Mouse (Mus musculus): ENCODE measurements around the gene Emilin2.

The Emilin2 gene

DNA sequence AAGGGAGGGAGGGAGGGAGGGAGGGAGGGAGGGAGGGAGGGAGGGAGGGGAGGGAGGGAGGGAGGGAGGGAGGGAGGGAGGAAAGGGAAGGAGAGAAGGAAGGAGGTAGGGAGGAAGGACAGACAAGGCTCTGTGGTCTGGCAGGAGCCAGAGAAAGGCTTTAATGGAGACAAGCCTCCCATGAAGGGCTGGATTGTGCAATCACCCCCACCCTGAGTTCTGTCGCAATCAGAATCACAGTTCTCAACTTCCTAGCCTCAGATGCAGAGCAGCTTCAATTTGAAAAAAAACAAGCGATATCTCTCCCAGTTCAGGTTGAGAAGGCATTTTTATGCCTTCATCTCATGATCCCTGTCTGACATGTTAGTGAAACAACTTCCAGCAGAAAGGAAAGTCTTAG is 11.4 kb downstream of the Emilin2 start:
- no peak for DNase-seq (ENCODE audit: low spot score in 2 of 2)

DNA sequence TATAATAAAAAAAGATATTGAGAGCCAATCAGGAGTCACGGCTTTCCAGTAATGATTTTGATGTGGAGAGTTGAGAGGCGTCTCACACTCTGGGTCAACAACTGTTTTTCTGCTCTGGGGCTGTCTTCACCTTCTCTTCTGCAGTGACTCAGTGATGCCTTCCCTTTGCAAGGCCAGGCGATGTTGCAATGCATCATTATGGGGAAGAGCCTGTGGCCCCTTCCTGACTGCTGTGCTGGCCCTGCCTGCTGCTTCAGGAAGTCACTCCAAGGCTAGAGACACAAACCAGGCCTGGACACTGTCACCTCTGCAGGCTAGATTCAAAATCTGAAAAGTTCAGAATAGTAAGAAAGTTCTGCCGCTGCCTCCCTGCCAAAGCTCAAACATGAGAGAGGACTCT is 11.9 kb downstream of the Emilin2 start:
- DNase-seq (ENCODE audit: low spot score in 2 of 2), result no peak

DNA sequence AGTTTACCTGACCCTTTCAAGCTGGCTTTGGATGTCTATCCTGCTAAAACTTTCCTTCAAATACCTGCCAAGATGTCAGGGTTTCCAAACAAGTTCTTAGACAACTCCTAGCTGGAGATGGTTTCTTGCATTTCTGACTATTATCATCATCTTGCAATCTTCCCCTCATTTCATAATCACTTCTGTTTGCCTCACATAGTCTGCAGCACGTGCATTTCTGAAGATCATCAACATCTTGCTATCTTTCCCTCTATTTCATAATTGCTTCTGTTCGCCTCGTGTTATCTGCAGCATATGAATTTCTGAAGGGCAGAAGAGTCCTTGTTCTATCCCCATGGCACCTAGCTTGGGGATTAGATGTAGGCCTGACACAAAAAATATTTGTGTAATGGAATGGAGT is 17.2 kb downstream of the Emilin2 start:
- DNase-seq (ENCODE audit: low spot score in 2 of 2), result no peak

DNA sequence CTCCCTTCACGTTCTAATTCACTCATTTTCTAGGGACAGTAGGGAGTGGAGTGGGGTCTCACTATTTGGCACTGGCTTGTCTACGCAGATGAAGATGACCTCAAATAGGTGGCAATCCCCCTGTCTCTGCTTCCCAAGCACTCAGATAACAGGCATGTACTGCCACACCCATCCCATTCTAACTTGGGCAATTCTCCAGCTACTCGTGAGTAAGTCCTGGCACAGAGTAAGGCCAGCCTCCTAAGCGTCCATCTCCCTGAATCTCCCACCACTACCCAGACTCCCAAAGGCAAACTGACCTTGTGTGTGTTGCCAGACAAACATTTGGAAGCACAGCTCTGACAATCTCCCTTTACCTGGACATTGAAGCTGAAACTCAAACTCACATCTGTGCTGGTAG is 18.9 kb downstream of the Emilin2 start:
- no peak for DNase-seq (ENCODE audit: low spot score in 2 of 2)

DNA sequence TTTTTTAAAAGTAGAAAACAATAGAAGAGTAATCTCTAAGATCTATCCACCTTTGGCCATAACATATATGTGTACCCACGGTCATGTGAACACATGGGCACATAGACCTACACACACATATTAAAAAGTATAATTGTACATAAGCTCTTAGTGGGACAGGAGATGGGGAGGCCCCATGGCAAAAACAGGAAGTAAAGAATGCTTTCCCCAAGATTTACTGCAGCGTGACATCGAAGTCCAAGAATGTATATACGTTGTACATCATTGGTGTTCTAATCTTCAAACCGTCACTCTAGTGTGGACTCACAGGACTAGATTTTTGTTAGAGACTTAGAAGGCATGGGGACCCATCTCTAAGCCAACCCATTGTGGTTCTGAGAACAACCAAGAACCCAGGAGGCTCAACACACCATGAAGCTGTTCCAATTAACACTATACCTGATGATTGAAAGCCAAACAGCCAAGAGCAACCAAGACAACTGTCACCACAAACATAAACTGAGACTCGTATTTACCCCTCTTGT is 19.8 kb downstream of the Emilin2 start:
- DNase-seq (ENCODE audit: low spot score in 2 of 2), result no peak

DNA sequence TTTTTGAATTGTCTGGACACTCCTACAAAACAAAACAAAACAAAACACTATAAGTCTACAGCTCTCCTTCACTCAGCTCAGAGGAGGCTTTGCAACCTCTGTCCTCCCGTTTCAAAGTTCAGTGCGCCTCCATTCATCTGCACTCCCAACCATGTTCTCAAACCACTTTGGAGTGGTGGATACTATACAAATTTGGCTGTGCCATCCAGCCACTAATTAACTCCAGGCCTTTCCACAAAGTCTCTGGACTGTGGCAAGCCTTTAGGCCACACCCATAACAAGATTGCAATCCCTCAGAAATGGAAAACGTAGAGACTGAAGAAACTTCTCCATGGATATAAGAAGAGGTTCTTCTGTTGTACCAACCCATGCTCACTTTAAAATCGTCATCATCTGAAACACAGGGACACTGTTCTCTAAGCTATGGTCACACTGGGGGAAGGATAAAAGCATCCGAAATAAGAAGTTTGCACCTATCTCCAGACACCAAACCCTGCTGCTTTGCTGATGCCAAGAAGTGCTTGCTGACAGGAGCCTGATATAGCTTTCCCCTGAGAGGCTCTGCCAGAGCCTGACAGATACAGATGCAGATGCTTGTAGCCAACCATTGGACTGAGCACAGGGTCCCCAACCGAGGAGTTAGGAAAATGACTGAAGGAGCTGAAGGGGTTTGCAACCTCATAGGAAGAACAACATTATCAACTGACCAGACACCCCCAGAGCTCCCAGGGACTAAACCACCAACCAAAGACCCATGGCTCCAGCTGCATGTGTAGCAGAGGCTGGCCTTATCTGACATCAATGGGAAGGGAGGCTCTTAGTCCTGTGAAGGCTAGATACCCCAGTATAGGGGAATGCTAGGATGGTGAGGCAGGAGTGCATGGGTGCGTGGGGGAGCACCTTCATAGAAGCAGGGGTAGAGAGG is 21.0 kb downstream of the Emilin2 start:
- DNase-seq (ENCODE audit: low spot score in 2 of 2), result no peak

DNA sequence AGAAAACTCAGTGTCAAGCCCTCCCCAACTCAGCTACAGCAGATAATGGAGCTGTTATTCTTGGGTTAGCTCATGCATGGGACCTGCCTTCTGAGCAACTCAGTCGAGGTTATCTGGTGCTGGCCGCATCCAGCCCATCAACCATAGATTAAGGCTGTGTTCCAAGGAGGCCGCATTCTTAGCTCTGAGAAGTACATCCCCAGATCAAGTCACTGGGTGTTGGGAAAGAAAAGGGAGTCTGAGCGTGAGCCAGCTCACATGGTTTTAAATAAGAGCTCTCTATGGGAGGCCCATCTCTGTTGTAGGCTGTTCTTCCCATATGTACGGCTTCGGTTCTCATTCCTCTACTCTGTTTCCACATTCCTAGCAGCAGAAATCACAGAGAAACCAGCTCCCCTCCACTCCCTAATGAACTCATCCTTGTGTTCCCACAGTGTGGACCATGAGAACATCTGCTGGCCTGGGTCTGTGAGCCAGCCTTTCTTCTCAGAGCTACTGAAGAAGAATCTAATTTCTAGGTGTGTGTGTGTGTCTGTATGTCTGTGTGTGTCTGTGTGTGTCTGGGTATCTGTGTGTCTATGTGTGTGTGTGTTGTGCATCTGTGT is 22.1 kb downstream of the Emilin2 start:
- DNase-seq (ENCODE audit: low spot score in 2 of 2), result no peak

DNA sequence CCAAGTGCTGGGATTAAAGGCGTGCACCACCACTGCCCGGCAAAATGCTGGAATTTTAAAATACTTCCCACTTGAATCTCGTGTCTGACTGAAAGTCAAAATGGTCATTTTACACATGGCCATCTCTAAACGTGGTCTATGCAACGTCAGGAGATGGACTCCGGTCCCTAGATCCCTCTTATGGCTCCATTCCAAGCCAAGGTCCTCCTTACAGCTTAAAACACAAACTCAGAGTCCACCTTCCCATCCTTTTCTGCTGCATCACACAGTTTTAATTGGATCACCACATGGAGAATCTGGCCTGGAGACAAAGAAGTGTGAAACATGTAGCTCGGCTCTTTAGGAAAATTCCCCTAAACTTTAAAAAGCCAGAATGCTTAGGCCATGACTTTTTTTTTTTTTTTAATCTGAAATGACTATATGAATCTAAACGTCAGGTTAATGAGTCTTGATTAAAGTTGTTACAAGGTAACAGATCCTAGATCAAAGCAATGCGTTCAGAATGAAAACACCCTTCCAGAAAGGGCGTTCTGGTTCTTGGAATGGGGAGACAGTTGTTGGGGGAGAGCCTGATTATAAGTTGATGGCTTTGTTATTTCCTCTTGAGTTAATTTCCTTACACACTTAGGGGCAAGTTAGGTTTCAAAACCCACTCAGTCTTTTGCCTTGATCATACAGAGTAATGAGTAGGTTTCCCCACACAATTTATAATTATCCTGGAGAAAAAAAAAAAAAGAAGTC is 22.8 kb downstream of the Emilin2 start:
- DNase-seq (ENCODE audit: low spot score in 2 of 2), result no peak

DNA sequence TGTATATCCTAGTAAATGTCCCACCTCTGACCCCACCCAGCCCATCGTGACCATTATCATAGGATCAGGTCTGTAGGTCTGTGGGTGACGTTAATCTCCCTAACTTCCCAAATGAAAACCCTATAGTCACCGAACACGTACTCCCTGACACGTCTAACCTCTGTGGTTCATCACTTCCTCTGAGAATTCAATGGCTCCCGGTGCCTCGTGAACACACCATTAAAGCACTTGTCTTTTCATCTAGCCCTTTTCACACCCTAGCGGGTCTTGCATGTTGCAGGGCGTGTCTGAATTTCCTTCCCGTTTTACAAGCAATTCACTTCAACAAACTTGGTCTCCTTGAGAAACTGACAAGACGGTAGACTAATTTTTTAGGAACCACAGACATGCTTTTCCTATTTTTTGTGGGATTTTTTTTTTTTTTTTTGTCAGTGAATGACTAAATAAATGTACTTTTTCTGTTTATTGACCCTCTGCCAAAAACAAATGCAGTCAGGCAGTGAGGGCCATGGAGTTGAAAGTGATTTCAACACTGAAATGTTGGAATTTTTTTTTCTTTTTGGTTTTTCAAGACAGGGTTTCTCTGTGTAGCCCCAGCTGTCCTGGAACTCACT is 23.5 kb downstream of the Emilin2 start:
- no peak for DNase-seq (ENCODE audit: low spot score in 2 of 2)

DNA sequence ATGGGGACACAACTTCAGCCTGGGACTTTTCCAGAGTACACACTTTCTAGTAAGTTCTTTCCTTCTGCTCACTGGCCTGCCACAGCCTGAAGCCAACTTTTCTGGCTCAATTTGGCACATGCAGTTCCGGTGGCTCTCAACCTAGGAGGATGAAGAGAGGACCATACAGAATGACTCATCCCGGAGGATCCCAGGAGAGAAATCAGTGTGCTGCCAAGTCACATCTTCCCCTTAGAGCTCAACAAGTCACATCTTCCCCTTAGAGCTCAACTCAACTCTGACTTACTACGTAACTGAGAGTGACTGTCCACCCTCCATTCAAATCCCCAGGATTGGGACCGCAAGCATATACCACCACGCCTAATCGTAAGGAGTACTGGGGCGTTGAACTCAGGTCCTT is 24.2 kb downstream of the Emilin2 start:
- DNase-seq (ENCODE audit: low spot score in 2 of 2), result no peak

DNA sequence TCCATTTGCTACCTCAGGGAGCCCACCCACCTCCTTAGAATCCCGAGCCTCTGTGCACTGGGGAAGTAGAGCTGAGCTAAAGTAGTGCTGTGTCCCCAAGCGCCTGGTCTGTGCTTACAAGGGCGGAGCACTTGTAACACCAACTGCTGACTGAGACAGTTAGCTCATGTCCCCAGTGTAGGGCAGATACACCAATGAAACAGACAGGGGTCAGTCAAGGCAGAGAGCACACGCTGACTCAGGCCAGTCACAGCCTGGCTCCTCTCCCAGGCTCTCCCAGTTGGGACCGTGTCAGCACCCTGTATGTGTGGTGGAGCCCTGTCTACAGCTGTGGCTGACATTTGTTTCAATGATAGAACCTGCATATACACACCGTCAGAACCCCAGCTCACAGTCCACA is 25.8 kb downstream of the Emilin2 start:
- no peak for DNase-seq (ENCODE audit: low spot score in 2 of 2)

DNA sequence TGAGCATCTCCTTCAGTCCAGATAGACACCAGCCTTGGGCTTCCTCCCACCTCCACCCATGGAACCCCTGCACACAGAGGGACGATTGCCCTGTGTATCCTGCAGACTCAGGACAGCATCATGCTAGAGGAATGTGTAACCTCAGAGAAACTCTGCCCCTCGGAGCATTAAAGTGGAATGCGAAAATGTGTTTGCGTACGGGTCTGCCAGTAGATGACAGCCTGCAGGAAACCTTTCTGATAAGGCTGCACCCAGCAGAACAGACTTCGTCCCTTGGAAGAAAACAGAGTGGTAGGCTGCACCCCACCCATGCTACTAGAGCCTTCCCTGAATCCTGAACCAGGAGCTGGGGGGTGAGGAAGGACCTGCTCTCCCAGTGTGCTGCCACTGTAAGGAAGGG is 26.9 kb downstream of the Emilin2 start:
- no peak for DNase-seq (ENCODE audit: low spot score in 2 of 2)

DNA sequence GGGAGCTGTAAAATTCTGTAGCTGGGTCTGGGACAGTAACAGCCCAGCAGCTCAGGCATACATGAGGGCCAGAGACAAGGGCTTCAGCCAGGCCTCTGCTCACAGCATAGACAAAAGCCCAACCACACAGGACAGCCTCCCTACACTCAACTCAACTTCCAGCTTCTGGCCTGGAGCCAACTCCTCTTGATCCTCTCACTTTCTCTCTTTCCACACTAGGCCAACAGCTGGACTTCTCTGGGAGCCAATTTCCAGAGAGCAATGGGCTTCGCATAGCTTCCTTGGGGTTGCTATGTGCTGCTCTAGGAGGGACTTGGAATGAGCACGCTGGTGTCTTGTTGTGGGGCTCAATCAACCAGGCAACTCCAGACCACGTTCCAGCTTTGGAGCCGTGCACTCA is 28.5 kb downstream of the Emilin2 start:
- DNase-seq (ENCODE audit: low spot score in 2 of 2), result no peak

DNA sequence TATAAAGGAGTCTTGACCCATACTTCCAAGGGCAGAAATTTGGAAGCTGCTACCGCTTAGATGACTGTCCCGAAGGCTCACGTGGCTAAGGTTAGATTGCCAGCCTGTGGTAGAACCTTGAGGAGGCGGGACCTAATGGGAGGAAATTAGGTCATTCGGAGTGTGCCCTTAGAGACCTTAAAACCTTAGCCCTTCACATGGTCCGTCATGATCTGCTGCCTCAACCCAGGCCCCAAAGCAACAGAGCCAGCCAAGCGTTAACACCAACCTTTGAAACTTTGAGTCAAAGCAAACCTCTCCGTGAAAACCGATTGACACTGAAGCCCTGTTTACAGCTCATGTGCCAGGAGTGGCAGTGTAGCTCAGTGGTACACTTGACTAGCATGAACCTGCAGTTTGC is 29.1 kb downstream of the Emilin2 start:
- no peak for DNase-seq (ENCODE audit: low spot score in 2 of 2)

DNA sequence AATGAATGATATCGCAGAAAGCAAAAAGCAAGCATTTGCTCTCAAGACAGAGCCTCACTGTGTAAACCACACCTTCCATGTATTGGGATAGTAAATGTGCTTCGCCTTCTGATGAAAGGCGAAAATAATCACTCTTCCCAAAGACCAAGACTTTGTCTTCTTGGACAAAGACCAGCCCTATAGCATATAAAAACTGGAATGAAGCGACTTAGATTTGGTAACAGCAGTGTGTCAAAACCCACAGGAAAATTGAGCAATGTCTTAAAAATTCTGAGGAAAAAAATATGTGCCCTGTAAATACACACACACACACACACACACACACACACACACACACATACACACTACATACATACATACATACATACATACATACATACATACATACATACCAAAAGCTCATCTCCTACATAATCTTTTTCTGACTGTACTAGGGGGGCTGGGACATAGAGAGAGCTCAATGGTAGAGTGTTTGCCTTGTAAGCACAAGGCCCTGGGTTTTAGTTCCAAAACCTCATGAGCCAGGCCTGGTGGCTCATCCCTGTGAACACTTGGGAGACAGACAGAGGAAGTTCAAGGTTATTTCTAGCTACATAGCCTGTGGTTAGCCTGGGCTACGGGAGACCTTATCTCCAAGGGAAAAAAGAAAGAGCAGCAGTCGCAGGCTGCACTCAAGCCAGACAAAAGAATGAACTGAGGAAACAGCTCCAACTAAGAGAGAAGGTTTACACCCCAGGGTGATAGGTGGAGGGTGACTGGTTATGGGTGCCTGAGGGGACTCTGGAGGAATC is 33.9 kb downstream of the Emilin2 start:
- DNase-seq (ENCODE audit: low spot score in 2 of 2), result no peak

DNA sequence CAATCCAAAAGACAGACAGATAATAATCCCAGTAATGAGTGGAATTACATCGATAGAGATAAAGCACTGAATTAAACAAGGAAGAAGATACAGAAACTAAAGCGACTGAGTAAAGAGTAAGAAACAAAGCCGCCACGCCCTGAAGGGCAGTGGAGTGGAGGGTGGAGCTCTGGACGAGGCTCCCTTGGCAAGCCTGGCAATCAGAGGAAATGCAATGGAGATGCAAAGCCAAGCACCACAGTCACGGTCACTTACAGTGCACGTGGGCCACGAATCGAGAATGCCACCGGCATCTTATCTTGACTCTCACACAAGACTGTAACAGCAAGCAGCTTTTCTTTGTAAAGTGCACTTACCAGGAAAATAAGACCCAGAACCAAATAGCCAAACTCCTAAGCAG is 35.0 kb downstream of the Emilin2 start:
- DNase-seq (ENCODE audit: low spot score in 2 of 2), result no peak

DNA sequence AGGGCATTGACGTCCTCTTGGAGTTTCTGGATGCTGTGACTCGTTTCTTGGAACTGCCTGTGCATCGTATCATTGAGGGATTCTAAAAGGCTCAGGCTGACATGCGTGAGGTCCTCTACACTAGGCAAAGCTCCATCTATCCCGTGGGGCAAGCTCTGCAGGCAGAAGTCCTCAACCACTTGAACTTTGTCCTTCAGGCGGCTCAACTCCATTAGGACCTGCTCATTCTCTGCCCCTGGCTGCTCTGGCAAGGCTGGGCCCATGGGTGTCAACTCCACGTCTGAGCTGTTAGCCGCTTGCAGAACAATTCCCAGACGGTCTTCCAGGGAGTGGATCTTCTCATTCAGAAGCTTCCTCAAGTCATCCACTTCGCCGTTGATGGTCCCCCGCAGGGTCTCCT is 37.9 kb downstream of the Emilin2 start:
- no peak for DNase-seq (ENCODE audit: low spot score in 2 of 2)

DNA sequence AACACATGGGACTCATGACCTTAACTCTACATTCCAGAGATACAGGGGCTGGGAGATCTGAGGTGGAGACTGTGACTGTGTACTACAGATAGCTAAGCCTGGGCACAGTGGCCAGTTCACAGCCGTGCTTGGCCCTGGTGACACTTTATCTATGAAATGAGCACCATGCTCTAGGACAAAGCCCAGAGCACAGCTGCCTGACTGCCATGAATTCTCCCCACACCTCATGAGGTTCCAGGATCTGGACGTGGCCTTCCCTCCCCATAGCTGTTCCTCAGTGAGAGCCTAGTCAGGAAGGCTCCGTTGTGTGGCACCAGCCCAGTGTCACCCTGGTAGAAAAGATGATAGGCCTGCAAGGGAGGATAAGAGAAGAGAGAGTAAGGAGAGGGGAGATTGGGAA is 43.2 kb downstream of the Emilin2 start:
- no peak for DNase-seq (ENCODE audit: low spot score in 2 of 2)

DNA sequence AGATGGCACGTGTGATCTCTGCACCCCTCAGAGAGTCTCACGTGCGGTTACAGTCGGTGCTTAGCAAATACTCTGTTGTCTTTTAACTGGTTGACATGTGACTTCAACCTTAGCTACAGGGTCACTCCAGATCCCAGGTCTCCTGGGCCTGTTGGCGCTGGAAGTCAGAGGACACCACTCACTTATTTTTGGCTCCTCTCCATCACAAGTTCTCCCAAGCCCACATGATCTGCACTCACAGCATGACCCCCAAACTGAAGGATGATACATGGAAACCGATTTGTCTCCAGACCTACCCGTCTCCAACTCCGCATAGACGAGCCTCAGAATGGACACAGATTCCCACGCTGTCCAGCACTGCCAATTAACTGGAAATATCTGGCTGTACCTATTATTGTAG is 43.6 kb downstream of the Emilin2 start:
- no peak for DNase-seq (ENCODE audit: low spot score in 2 of 2)

DNA sequence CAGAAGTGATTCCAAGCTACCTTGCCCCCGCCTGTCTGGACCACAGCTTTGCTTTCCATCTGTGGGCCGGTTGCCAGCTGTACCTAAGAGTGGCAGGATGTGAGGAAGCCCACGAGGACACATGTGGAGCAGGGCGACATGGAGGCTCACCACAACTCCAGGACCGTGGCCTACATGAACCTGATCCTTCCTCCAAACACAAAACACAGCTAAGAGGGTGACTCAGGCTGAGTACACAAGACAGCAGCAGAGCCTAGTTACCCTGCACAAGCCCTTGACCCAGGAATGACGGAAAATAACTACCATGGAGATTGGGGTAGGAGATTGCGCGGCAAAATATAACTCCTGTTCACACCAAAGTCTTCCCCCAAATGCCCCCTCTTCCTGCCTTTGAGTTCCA is 44.4 kb downstream of the Emilin2 start:
- DNase-seq (ENCODE audit: low spot score in 2 of 2), result no peak

DNA sequence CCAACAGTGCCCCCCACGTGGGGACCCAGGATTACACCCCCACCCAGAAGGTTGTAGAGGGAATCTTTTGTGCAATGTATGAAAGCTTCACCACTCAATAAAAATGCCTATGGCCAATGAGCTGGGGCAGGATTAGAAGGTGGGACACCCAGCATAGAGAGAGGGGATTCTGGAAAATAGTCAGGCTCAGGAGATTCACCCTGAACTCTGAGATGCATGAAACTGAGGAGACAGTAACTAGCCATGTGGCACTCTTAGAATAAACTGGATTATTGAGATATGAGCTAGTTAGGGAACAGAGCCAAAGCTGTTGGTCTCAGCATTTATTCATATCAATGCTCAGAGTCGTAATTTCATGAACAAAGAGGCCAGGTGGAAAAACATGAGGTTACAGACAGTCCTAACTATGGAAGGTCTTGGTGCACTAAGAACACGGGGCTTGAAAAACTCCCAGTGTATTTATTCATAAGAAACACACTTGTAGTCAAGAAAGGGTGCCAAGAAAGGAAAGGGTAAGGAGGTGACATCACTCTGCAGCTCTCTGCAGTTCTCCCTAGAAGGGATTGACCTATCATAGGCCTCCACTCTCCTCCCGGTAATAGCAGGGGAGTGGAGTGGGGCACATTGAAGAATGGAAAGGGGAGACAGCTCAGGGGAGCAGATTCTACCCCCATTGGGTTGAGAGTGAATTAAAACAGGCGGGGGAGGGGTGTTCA is 46.3 kb downstream of the Emilin2 start:
- DNase-seq (ENCODE audit: low spot score in 2 of 2), result no peak
